Mouse (Mus musculus) G1E-ER4 (cell line): ENCODE measurements around the gene Serpina3i. TPM values are rescaled to one million over a fixed set of nuclear protein-coding genes. Genes with fewer than 3 reads are reported as not detected.

Experiments used
- GATA1 ChIP-seq: IDR thresholded peaks from one replicate; pipeline ENCODE4 v1.8.0; 2012; ENCODE audit warnings: low read length, inconsistent platforms
- polyA plus RNA-seq: library from polyadenylated mRNA; stranded (reverse); fragments of >175 nt; gene quantifications from 2 replicates; pipeline ENCODE4 v1.2.3, GENCODE M21; 2012

Serpina3i gene
- polyA plus RNA-seq, result not detected in 2 replicates

GRCm38 (mm10) chr12:104262863-104263262 lies at the start of gene Serpina3i:
Gene Serpina3i (plus strand): TSS chr12:104263122.
- TF ChIP-seq GATA1, result no peak

GRCm38 (mm10) chr12:104213689-104214444 lies 49.1 kb upstream of the Serpina3i start:
- TF ChIP-seq GATA1, result no peak

GRCm38 (mm10) chr12:104214445-104214753 lies 48.5 kb upstream of the Serpina3i start, which contains the start of gene Serpina3f:
Gene Serpina3f (plus strand): TSS chr12:104214544.
- TF ChIP-seq GATA1, result no peak

- TF ChIP-seq GATA1, result no peak
These were observed 47.7 kb upstream of the Serpina3i start for GRCm38 (mm10) chr12:104215249-104215648.

- TF ChIP-seq GATA1, result no peak
These were observed 41.3 kb upstream of the Serpina3i start for GRCm38 (mm10) chr12:104221616-104222015.

GRCm38 (mm10) chr12:104223690-104224089 lies 39.2 kb upstream of the Serpina3i start:
- no peak for TF ChIP-seq GATA1

- no peak for TF ChIP-seq GATA1
These were observed 38.2 kb upstream of the Serpina3i start for GRCm38 (mm10) chr12:104224598-104225300.

GRCm38 (mm10) chr12:104230762-104231161 lies 32.2 kb upstream of the Serpina3i start:
- no peak for TF ChIP-seq GATA1

- no peak for TF ChIP-seq GATA1
These were observed 27.0 kb upstream of the Serpina3i start, which contains the start of gene Serpina3g for GRCm38 (mm10) chr12:104235915-104236314. Gene Serpina3g (plus strand): TSS chr12:104236245.

GRCm38 (mm10) chr12:104243307-104243706 lies 19.6 kb upstream of the Serpina3i start:
- no peak for TF ChIP-seq GATA1

GRCm38 (mm10) chr12:104245092-104245491 lies 17.8 kb upstream of the Serpina3i start:
- no peak for TF ChIP-seq GATA1

- TF ChIP-seq GATA1, result no peak
These were observed 17.3 kb upstream of the Serpina3i start for GRCm38 (mm10) chr12:104245595-104245994.

- TF ChIP-seq GATA1, result no peak
These were observed 15.3 kb upstream of the Serpina3i start for GRCm38 (mm10) chr12:104247553-104248002.

- no peak for TF ChIP-seq GATA1
These were observed 14.7 kb upstream of the Serpina3i start for GRCm38 (mm10) chr12:104248231-104248630.

- no peak for TF ChIP-seq GATA1
These were observed 1.9 kb upstream of the Serpina3i start for GRCm38 (mm10) chr12:104261041-104261440.

GRCm38 (mm10) chr12:104266374-104266773 lies 3.5 kb downstream of the Serpina3i start:
- TF ChIP-seq GATA1, result no peak
